Mouse (Mus musculus) neural tube, embryonic 14.5 days (tissue): Measurements from ENCODE around the gene Stx6. TPM values are rescaled to one million over a fixed set of nuclear protein-coding genes. Genes with fewer than 3 reads are reported as not detected.

Experiments used
- ATAC-seq: fragments of 200-750 bp; cut with Nextera tagmentation; 2 replicates; pipeline ENCODE4 v1.8.0; 2017; ENCODE audit warnings: low read depth, mild to moderate bottlenecking, moderate TSS enrichment, moderate library complexity
- H3K27ac ChIP-seq: fragments of 300-500 bp; sonication (generic); 2 replicates; pipeline ENCODE4 v1.5.1; 2014; ENCODE audit warnings: low read depth, mild to moderate bottlenecking, control low read depth, low read length, moderate library complexity, mixed read lengths
- H3K27me3 ChIP-seq: fragments of 300-500 bp; sonication (generic); 2 replicates; pipeline ENCODE4 v1.6.1; 2014; ENCODE audit warnings: low read length; ENCODE audit not compliant: control insufficient read depth, insufficient read depth
- H3K36me3 ChIP-seq: fragments of 300-500 bp; sonication (generic); 2 replicates; pipeline ENCODE4 v1.6.1; 2014; ENCODE audit warnings: low read length, mixed read lengths; ENCODE audit not compliant: control insufficient read depth, insufficient read depth
- H3K4me1 ChIP-seq: fragments of 300-500 bp; sonication (generic); 2 replicates; pipeline ENCODE4 v1.6.1; 2014; ENCODE audit warnings: low read length; ENCODE audit not compliant: control insufficient read depth, insufficient read depth
- H3K4me2 ChIP-seq: fragments of 300-500 bp; sonication (generic); 2 replicates; pipeline ENCODE4 v1.6.1; 2014; ENCODE audit warnings: mild to moderate bottlenecking, low read depth, low read length, control low read depth
- H3K4me3 ChIP-seq: fragments of 300-500 bp; sonication (generic); 2 replicates; pipeline ENCODE4 v1.5.1; 2014; ENCODE audit warnings: low read depth, low read length, control low read depth, mixed read lengths
- H3K9ac ChIP-seq: fragments of 300-500 bp; sonication (generic); replicated peaks from 2 replicates; pipeline ENCODE4 v1.6.1; 2014; ENCODE audit warnings: low read depth, mild to moderate bottlenecking, control low read depth, low read length, mixed read lengths
- H3K9me3 ChIP-seq: fragments of 300-500 bp; sonication (generic); 2 replicates; pipeline ENCODE4 v1.6.1; 2016; ENCODE audit warnings: low read length; ENCODE audit not compliant: control insufficient read depth
- WGBS: fragments of 180-500 bp; shearing (Covaris S2); extraction: QIAGEN DNeasy Blood & Tissue Kit; methylation state at CpG from one replicate; pipeline ENCODE4 v1.1.7; 2014; 5-methylcytosine and 5-hydroxymethylcytosine counted together
- polyA plus RNA-seq: library from polyadenylated mRNA; unstranded; fragments of >200 nt; fragmentation: Nextera tagmentation; extraction: Ambion mirVana; gene quantifications from 2 replicates; pipeline ENCODE4 v1.2.1, GENCODE M21; 2014

Gene Stx6
- polyA plus RNA-seq, 1 experiment from 2014 or later = 116 TPM

- 62% methylated on average over 6 of the region's 6 CpGs for WGBS
- H3K36me3 ChIP-seq = no peaks in the 10 kb centered on the region
- no peak overlapping the region for H3K27ac ChIP-seq
- H3K4me2 ChIP-seq = no peak overlapping the region
- no peak overlapping the region for H3K4me3 ChIP-seq
- no peak for ATAC-seq
- no peaks in the 10 kb centered on the region for H3K9me3 ChIP-seq
- peaks cover 22% of the 10 kb centered on the region for H3K4me1 ChIP-seq
- no peak overlapping the region for H3K9ac ChIP-seq
- H3K27me3 ChIP-seq = no peaks in the 10 kb centered on the region
These were observed 58.3 kb downstream of the Stx6 start for GRCm38 (mm10) chr1:155216844-155217243.

GRCm38 (mm10) chr1:155217865-155218541 is 59.5 kb downstream of the Stx6 start:
- Histone ChIP-seq H3K4me3 (no peak overlapping the region), H3K27ac (no peak overlapping the region), H3K9ac (no peak overlapping the region), H3K9me3 (no peaks in the 10 kb centered on the region), H3K4me2 (no peak overlapping the region), H3K4me1 (peaks cover 10% of the 10 kb centered on the region), H3K27me3 (no peaks in the 10 kb centered on the region), H3K36me3 (no peaks in the 10 kb centered on the region)
- 53% methylated on average over 9 of the region's 9 CpGs for WGBS
- ATAC-seq = no peak

DNA sequence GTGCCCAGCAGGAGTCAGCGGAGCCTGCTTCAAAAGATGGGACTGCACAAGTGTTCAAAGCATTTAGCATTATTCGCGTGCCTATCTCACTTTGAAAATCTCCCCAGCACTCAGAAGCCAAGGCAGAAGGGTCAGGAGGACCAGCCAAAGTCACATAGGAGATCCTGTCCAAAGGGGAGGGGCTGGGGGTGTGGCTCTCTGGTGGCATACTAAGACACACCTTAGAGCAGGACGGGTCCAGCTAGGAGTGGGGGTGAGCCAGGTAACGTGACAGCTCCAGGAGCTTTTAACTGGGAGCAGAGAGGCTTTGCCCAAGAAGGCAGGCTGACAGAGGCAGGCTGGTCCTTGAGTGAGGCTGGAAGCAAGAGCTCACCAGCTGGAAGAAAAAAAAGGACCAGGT is 60.4 kb downstream of the Stx6 start:
- no peaks in the 10 kb centered on the region for H3K36me3 ChIP-seq
- no peak for ATAC-seq
- no peak overlapping the region for H3K9ac ChIP-seq
- H3K4me2 ChIP-seq = no peak overlapping the region
- WGBS = 81% methylated on average over 5 of the region's 5 CpGs
- no peak overlapping the region for H3K27ac ChIP-seq
- H3K27me3 ChIP-seq = no peaks in the 10 kb centered on the region
- no peak overlapping the region for H3K4me3 ChIP-seq
- H3K9me3 ChIP-seq = no peaks in the 10 kb centered on the region
- peaks cover 5% of the 10 kb centered on the region; the same call in 1 of the 2 replicates for H3K4me1 ChIP-seq

DNA sequence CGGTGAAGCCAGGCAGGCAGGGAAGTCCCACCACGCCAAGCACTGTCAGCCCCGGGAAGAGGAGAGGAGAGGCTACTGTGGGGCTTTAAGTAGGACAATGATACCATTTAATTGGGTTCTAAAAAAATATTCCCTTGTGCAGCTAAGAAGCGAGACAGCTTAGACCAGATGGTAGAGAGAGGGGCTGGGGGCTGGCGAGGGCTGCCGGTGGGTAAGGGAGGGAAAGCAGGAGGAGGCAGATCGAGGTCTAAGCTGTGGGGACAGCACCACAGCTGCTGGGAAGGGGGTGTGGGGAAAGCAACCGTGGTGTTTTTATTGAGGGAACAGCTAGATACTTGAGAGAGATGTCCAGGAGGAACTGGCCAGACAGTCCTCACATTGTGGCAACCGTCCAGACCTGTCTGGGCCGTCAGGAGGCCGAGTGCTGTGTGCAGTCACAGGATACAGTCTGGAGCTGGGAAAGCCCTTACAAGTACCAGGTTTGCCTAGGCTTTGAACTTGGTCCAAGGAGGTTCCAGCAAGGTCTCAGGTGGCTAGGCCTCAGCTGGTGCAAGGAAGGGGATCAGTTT is 63.7 kb downstream of the Stx6 start:
- Histone ChIP-seq H3K9me3 (no peaks in the 10 kb centered on the region), H3K4me1 (peaks cover 7% of the 10 kb centered on the region; the same call in 1 of the 2 replicates), H3K4me3 (no peak overlapping the region), H3K27ac (peak overlapping the region; percentile 52; the same call in 1 of the 2 replicates), H3K27me3 (no peaks in the 10 kb centered on the region), H3K4me2 (no peak overlapping the region), H3K9ac (no peak overlapping the region), H3K36me3 (no peaks in the 10 kb centered on the region)
- 49% methylated on average over 11 of the region's 11 CpGs for WGBS
- ATAC-seq = no peak

DNA sequence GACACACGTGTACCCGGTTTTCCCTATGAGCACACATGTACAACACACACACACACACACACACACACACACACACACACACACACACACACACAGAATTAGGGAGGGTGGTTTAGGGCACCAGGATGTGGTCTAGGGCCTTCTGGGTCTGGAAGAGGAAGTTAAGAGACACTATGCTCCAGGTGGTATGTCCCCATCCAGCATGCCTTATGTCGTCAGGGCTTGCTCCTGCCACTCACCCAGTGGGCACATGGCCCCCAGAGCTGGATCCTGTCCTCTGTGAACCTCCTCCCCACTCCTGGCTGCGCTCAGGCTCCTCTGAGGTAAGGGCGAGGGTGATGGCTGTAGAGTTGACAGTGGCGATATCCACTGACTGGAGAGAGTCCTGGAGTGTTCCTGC is 64.5 kb downstream of the Stx6 start:
- ATAC-seq = no peak
- Histone ChIP-seq H3K4me1 (peaks cover 7% of the 10 kb centered on the region; the same call in 1 of the 2 replicates), H3K9me3 (no peaks in the 10 kb centered on the region), H3K4me2 (no peak overlapping the region), H3K27ac (no peak overlapping the region), H3K9ac (no peak overlapping the region), H3K36me3 (no peaks in the 10 kb centered on the region), H3K4me3 (no peak overlapping the region), H3K27me3 (no peaks in the 10 kb centered on the region)
- 91% methylated on average over 6 of the region's 6 CpGs for WGBS

DNA sequence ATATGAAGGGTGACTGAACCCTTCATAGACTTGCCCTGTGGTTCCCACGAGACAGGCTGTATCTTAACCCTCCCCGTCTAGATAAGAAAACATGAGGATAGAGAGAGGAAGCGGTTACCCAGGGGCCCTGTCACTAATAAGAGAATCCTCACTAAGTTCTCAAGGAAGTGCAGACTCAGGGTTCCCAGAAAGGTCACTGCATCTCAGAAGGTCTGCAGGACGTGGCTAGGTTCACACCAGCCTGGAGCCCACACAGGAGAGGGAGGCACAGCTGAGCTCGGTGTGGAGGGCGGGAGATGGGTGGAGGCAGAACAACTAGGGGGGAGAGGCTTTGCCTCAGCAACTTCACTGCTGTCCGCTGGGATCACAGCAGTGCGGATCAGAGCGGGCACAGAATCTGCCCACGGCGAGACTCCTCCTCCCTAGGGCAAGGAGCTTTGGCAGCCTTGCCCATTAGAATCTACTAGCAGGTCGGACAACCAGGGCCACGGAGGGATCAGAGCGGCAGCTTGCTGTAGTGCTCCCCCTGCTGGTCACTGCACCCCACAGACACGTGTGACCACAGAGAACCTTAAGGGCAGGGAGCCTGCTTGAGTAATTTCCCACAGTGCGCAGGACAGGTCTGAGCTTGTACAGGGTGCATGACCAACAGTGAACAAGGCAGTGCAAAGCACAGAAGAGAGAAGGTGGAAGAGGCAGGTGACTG is 65.5 kb downstream of the Stx6 start:
- H3K4me2 ChIP-seq = no peak overlapping the region
- peaks cover 8% of the 10 kb centered on the region; the same call in 1 of the 2 replicates for H3K4me1 ChIP-seq
- peak; percentile 72 for ATAC-seq
- 0 out of 2 replicates have a peak overlapping the region, but pooled peaks have one; percentile 21 for H3K9ac ChIP-seq
- no peak overlapping the region for H3K4me3 ChIP-seq
- no peaks in the 10 kb centered on the region for H3K27me3 ChIP-seq
- no peaks in the 10 kb centered on the region for H3K9me3 ChIP-seq
- H3K27ac ChIP-seq = no peak overlapping the region
- no peaks in the 10 kb centered on the region for H3K36me3 ChIP-seq
- 32% methylated on average over 16 of the region's 16 CpGs for WGBS

DNA sequence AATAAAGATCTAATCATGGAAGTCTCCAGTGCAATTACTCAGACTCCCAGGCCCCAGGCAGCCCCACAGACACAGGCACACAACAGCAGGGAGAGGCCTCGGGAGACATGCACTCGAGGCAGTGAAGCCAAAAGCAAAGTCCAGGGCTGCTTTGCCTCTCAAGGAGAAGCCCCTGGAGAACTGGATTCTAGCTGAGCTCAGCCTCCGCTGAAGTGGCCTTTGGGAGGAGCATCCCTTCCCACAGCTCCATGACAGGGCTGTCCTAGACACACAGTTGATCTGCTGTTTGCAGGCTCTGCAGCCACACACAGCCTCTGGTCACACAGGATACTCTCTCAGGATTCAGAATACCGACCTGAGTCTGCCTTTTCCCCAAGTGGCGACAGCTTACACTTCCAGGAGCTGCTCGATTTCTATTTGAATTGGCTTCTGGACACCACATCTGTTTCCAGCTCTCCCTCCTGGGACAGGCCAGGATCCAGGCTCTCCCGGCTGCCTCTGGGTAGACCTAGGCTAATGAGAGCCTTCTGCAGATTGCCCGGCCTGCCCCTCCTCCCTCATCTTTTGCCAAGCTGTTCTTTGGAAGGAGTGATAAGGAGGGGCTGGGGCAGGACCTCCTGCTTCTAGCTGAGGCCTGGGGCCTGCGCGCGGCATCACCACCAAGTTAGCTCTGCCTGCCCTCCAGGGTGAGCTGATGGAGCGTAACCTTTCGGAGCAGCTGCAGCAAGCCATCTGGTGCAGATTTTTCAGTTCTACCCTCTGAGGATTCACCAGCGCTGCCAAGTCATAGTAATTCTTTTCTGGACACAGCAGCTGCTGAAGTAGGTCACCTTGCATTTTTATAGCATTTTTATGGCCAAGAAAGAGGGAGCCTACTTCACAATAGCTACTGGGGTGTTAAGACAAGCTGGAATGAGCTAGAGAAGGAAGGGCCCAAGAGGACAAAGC is 71.2 kb downstream of the Stx6 start:
- Histone ChIP-seq H3K27ac (peak overlapping the region; percentile 87), H3K9me3 (no peaks in the 10 kb centered on the region), H3K36me3 (no peaks in the 10 kb centered on the region), H3K4me3 (no peak overlapping the region), H3K4me2 (no peak overlapping the region), H3K27me3 (no peaks in the 10 kb centered on the region), H3K9ac (0 out of 2 replicates have a peak overlapping the region, but pooled peaks have one; percentile 5), H3K4me1 (peaks cover 44% of the 10 kb centered on the region)
- peak; percentile 56 for ATAC-seq
- 14% methylated on average over 14 of the region's 14 CpGs for WGBS

- no peaks in the 10 kb centered on the region for H3K27me3 ChIP-seq
- H3K4me1 ChIP-seq = peaks cover 54% of the 10 kb centered on the region
- H3K9ac ChIP-seq = no peak overlapping the region
- H3K27ac ChIP-seq = peak overlapping the region; percentile 91
- H3K4me2 ChIP-seq = no peak overlapping the region
- H3K36me3 ChIP-seq = no peaks in the 10 kb centered on the region
- no peak overlapping the region for H3K4me3 ChIP-seq
- H3K9me3 ChIP-seq = no peaks in the 10 kb centered on the region
- 80% methylated on average over 12 of the region's 12 CpGs for WGBS
- no peak for ATAC-seq
These were observed 73.9 kb downstream of the Stx6 start for GRCm38 (mm10) chr1:155232385-155232784.
